In genomic region chr10:115585491-115586245, GRCm38 (mm10) we compare ENCODE assay signal across 8 mouse cellular contexts. TPM values are rescaled to one million over a fixed set of nuclear protein-coding genes. Genes with fewer than 3 reads are reported as not detected.
DNase-seq lines count a peak whose midpoint lies in the region; ATAC-seq lines count a peak whose summit lies in the region.

No protein-coding gene starts in this region.

- H3K4me1 ChIP-seq in heart, embryonic 11.5 days (ENCODE audit: control insufficient read depth, insufficient read depth, low read length), result peaks cover 6% of the 10 kb centered on the region; the same call in 1 of the 2 replicates
- peaks cover 32% of the 10 kb centered on the region for H3K4me1 ChIP-seq in hindbrain, embryonic 15.5 days (replicated peaks)
- H3K4me1 ChIP-seq in midbrain, embryonic 14.5 days (ENCODE audit: control insufficient read depth, insufficient read depth, low read length), result peaks cover 15% of the 10 kb centered on the region; the same call in 1 of the 2 replicates

- 2% methylated on average over 21 of the region's 21 CpGs for WGBS in heart, embryonic 11.5 days (ENCODE audit: insufficient replicate concordance)
- 1% methylated on average over 21 of the region's 21 CpGs for WGBS in hindbrain, embryonic 15.5 days
- WGBS in midbrain, embryonic 14.5 days, result 1% methylated on average over 21 of the region's 21 CpGs

- no peaks in the 10 kb centered on the region for H3K9me3 ChIP-seq in heart, embryonic 11.5 days (replicated peaks; ENCODE audit: control insufficient read depth, low read length)
- H3K9me3 ChIP-seq in hindbrain, embryonic 15.5 days, result no peaks in the 10 kb centered on the region
- H3K9me3 ChIP-seq in midbrain, embryonic 14.5 days (ENCODE audit: control insufficient read depth, low read length), result no peaks in the 10 kb centered on the region

- peak overlapping the region; percentile 94 for H3K4me2 ChIP-seq in heart, embryonic 11.5 days
- H3K4me2 ChIP-seq in hindbrain, embryonic 15.5 days, result peak overlapping the region; percentile 98
- peak overlapping the region; percentile 97 for H3K4me2 ChIP-seq in midbrain, embryonic 14.5 days (ENCODE audit: low read length)

- H3K9ac ChIP-seq in heart, embryonic 11.5 days (ENCODE audit: low read depth, low read length), result no peak overlapping the region
- 0 out of 2 replicates have a peak overlapping the region, but pooled peaks have one; percentile 34 for H3K9ac ChIP-seq in hindbrain, embryonic 15.5 days
- no peak overlapping the region for H3K9ac ChIP-seq in midbrain, embryonic 14.5 days (replicated peaks; ENCODE audit: low read length)

- no peak for ATAC-seq in heart, embryonic 11.5 days (replicated peaks; ENCODE audit: insufficient number of reproducible peaks, low FRiP score, low TSS enrichment)
- no peak for ATAC-seq in hindbrain, embryonic 15.5 days (ENCODE audit: low FRiP score, low read depth)
- no peak for ATAC-seq in midbrain, embryonic 14.5 days (ENCODE audit: low FRiP score, low TSS enrichment)
- ATAC-seq in granulocyte monocyte progenitor cell, adult 5-6 weeks (replicated peaks; ENCODE audit: poor library complexity, severe bottlenecking), result no peak

- no peaks in the 10 kb centered on the region for H3K36me3 ChIP-seq in heart, embryonic 11.5 days (ENCODE audit: control insufficient read depth, insufficient read depth, low read length)
- H3K36me3 ChIP-seq in hindbrain, embryonic 15.5 days, result no peaks in the 10 kb centered on the region
- no peaks in the 10 kb centered on the region for H3K36me3 ChIP-seq in midbrain, embryonic 14.5 days (ENCODE audit: control insufficient read depth, insufficient read depth, low read length)

- peaks cover 35% of the 10 kb centered on the region for H3K27me3 ChIP-seq in heart, embryonic 11.5 days (ENCODE audit: control insufficient read depth, insufficient read depth, low read length)
- H3K27me3 ChIP-seq in hindbrain, embryonic 15.5 days, result peaks cover 43% of the 10 kb centered on the region
- H3K27me3 ChIP-seq in midbrain, embryonic 14.5 days (ENCODE audit: control insufficient read depth, insufficient read depth, low read length), result peaks cover 48% of the 10 kb centered on the region

- H3K27ac ChIP-seq in heart, embryonic 11.5 days (ENCODE audit: low read depth, low read length), result no peak overlapping the region
- H3K27ac ChIP-seq in hindbrain, embryonic 15.5 days (replicated peaks), result no peak overlapping the region
- no peak overlapping the region for H3K27ac ChIP-seq in midbrain, embryonic 14.5 days (replicated peaks; ENCODE audit: low read depth, low read length)

- peak overlapping the region; percentile 49 for H3K4me3 ChIP-seq in heart, embryonic 11.5 days (ENCODE audit: low read depth, low read length)
- H3K4me3 ChIP-seq in hindbrain, embryonic 15.5 days, result peak overlapping the region; percentile 54
- H3K4me3 ChIP-seq in midbrain, embryonic 14.5 days (replicated peaks; ENCODE audit: low read depth, low read length), result peak overlapping the region; percentile 59

- no peak for DNase-seq in heart, adult 8-10 months (ENCODE audit: low spot score)
- DNase-seq in R1 (ENCODE audit: low read depth, low spot score), result peak; percentile 8
- peak; percentile 52 for DNase-seq in midbrain, embryonic 14.5 days
- no peak for DNase-seq in gastrocnemius, postnatal 14 days
- no peak for DNase-seq in cerebellum, adult 9-11 months

- intact Hi-C loops in gastrocnemius, postnatal 14 days (cut with DNase I; ENCODE audit: low total_unique reads), result no loop called here

RNA-seq across cellular contexts. Expression of gene Lgr5, which starts 1.9 kb away (rescaled TPM):
- 0.62 and 0.66 TPM in 2 replicates for polyA plus RNA-seq in heart, embryonic 11.5 days (2014; fragmentation: Nextera tagmentation; extraction: Ambion mirVana)
- total RNA-seq in heart, adult 8-10 months (2022), result not detected
- 2.3 and 2.6 TPM in 2 replicates for polyA plus RNA-seq in hindbrain, embryonic 15.5 days (2015; fragmentation: Nextera tagmentation; extraction: Ambion mirVana)
- 1.9 and 2.0 TPM in 2 replicates for polyA plus RNA-seq in midbrain, embryonic 14.5 days (2014; fragmentation: Nextera tagmentation; extraction: Ambion mirVana)
- under 1 TPM; 0.14 to 0.31 TPM for total RNA-seq in gastrocnemius, postnatal 14 days (2021)
- not detected in 2 replicates for total RNA-seq in granulocyte monocyte progenitor cell, adult 5-6 weeks (2014; fragmentation: Nextera tagmentation)
- total RNA-seq in granulocyte monocyte progenitor cell, adult 5-6 weeks (2017), result not detected in 2 replicates

RNA-seq across cellular contexts. Expression of gene A930009A15Rik, which starts 15.9 kb away (rescaled TPM):
- polyA plus RNA-seq in heart, embryonic 11.5 days (2014; fragmentation: Nextera tagmentation; extraction: Ambion mirVana), result not detected in 2 replicates
- total RNA-seq in heart, adult 8-10 months (2022), result not detected
- 0.40 and 0.69 TPM in 2 replicates for polyA plus RNA-seq in hindbrain, embryonic 15.5 days (2015; fragmentation: Nextera tagmentation; extraction: Ambion mirVana)
- 0.36 and 0.66 TPM in 2 replicates for polyA plus RNA-seq in midbrain, embryonic 14.5 days (2014; fragmentation: Nextera tagmentation; extraction: Ambion mirVana)
- total RNA-seq in gastrocnemius, postnatal 14 days (2021), result not detected
- not detected in 2 replicates for total RNA-seq in granulocyte monocyte progenitor cell, adult 5-6 weeks (2014; fragmentation: Nextera tagmentation)
- total RNA-seq in granulocyte monocyte progenitor cell, adult 5-6 weeks (2017), result not detected in 2 replicates

Comparison
In these comparisons a context has a peak if more than half of its experiments do, and no peak if none do; other contexts are left out.
1. DNase-seq: peak in R1 (single experiment) and midbrain, embryonic 14.5 days (single experiment); none in heart, adult 8-10 months (single experiment), gastrocnemius, postnatal 14 days (single experiment) and cerebellum, adult 9-11 months (single experiment).
2. Peak in every context shown above with its lines, with median percentiles within 50 percentile points of each other: H3K4me2 ChIP-seq and H3K4me3 ChIP-seq.